Mouse (Mus musculus) lung, adult 2 months (tissue): ENCODE measurements around the gene Hspb8. TPM values are rescaled to one million over a fixed set of nuclear protein-coding genes. Genes with fewer than 3 reads are reported as not detected.
A peak's percentile ranks its signal among the peaks of the same experiment; 100 is the strongest.

Source experiments
- DNase-seq: peaks from one replicate; pipeline ENCODE4 v3.0.0; 2022
- H3K4me1 ChIP-seq: fragments of 200-500 bp; 2 replicates; pipeline ENCODE4 v1.6.1; 2011; ENCODE audit warnings: low read length; ENCODE audit not compliant: control insufficient read depth, insufficient read depth
- H3K4me3 ChIP-seq: fragments of 200-500 bp; replicated peaks from 2 replicates; pipeline ENCODE3; 2011; ENCODE audit warnings: low read depth, mild to moderate bottlenecking, control low read depth, low read length; ENCODE audit errors: extremely low read depth
- CTCF ChIP-seq: fragments of 200-500 bp; IDR thresholded peaks from 2 replicates; pipeline ENCODE4 v1.5.1; 2011; ENCODE audit warnings: mild to moderate bottlenecking, low read length, control low read depth; ENCODE audit not compliant: insufficient read depth
- POLR2A ChIP-seq: fragments of 200-500 bp; IDR thresholded peaks from 2 replicates; pipeline ENCODE4 v1.6.1; 2011; ENCODE audit warnings: low read depth, mild to moderate bottlenecking, control low read depth, low read length, borderline replicate concordance; ENCODE audit errors: extremely low read depth
- WGBS: fragments of 180-500 bp; shearing (Covaris S2); methylation state at CpG from one replicate; pipeline ENCODE4 v1.1.7; 2018; 5-methylcytosine and 5-hydroxymethylcytosine counted together
- polyA plus RNA-seq: library from polyadenylated mRNA; depleted of rRNA; stranded (reverse); fragments of >200 nt; gene quantifications from 2 replicates; pipeline ENCODE4 v1.2.3, GENCODE M21; 2012

The Hspb8 gene
- polyA plus RNA-seq, 1 experiment = 72.4 TPM

DNA sequence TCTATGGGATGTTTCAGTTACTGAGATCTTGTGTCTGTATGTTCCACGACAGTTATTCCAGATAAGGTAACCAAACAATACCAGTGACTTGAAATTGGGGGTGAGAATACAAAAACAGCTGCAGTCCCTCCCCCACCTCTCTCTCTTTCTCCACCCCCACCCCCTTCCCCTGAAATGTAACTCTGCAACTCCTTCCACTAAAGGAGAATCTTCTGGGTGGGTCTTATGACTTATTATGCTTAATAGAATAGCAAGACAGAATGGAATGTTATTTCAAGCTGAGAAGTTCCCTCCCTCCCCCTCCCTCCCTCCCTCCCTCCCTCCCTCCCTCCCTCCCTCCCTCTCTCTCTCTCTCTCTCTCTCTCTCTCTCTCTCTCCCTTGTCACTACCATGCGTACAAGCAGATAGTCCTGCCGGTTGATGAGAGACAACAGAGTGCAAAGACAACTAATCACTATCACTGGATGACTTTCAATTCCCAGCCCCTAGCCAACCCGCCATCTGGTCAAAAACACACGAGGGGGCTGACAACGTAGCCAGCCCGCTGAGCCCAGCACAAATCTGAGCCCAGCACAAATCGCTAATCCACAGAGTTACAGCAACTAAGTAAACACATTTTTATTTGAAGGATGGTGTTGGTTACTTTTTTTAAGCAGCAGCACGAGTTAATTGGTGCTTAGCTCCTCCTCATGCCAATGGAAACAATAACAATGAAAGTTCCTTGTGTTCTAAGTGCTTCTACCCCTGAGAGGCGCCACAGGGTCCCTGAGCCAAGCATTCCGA is 25.9 kb upstream of the Hspb8 start:
- WGBS = 5% methylated on average over 10 of the region's 11 CpGs
- Histone ChIP-seq H3K4me3 (no peak overlapping the region), H3K4me1 (no peaks in the 10 kb centered on the region; the same call in 1 of the 2 replicates)
- TF ChIP-seq CTCF (no peak), POLR2A (no peak)
- no peak for DNase-seq

DNA sequence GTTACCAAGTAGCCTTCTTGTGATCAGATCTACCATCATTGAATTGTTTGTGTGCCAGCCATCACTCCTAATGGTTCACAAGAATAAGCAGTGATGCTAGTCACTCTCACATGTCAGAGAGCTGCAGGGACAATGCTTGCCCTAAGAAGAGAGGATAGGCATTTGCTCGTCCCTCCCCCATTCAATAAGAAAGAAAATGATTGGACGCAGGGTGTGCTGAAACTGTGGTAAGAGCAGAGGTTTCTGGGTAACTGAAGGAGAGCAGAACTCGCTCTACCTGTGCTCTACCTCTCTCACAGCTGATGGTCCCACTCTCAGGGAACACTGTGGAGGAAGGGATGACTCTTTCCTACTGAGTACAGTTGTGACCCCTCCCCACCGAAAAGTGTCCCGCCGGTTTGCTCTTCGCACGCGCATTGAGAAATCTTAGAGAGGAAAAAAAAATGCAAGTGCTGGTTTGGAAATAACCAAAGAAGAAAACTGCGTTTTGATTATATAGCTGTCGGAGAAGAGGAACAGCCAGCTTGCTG is 25.2 kb upstream of the Hspb8 start:
- Histone ChIP-seq H3K4me1 (no peaks in the 10 kb centered on the region; the same call in 1 of the 2 replicates), H3K4me3 (peak overlapping the region; percentile 10)
- DNase-seq = no peak
- TF ChIP-seq POLR2A = no peak
- TF ChIP-seq CTCF = no peak
- 25% methylated on average over 11 of the region's 11 CpGs for WGBS

DNA sequence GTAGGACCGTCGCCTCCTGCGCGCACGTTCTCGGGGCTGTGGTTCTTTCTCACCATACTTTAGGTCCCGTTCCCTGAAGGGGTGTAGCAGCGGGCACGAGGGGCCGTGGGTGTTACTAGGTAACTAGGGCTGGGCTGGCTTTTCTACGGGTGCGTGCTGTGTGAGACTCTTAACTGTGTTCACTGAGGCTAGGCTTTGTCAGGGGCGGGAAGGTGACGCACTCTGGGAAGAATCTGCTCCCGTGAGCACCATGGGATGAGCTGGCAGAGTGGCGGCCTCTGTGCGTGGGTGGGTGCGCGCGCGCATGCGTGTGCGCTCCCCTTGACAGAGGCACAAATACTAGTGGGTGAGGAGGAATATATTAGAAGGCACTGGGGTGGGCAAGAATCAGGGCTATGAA is 23.9 kb upstream of the Hspb8 start:
- whole genome bisulfite sequencing = 61% methylated on average over 23 of the region's 23 CpGs
- DNase-seq = no peak
- H3K4me3 ChIP-seq = no peak overlapping the region
- H3K4me1 ChIP-seq = no peaks in the 10 kb centered on the region; the same call in 1 of the 2 replicates
- TF ChIP-seq POLR2A (no peak), CTCF (no peak)

DNA sequence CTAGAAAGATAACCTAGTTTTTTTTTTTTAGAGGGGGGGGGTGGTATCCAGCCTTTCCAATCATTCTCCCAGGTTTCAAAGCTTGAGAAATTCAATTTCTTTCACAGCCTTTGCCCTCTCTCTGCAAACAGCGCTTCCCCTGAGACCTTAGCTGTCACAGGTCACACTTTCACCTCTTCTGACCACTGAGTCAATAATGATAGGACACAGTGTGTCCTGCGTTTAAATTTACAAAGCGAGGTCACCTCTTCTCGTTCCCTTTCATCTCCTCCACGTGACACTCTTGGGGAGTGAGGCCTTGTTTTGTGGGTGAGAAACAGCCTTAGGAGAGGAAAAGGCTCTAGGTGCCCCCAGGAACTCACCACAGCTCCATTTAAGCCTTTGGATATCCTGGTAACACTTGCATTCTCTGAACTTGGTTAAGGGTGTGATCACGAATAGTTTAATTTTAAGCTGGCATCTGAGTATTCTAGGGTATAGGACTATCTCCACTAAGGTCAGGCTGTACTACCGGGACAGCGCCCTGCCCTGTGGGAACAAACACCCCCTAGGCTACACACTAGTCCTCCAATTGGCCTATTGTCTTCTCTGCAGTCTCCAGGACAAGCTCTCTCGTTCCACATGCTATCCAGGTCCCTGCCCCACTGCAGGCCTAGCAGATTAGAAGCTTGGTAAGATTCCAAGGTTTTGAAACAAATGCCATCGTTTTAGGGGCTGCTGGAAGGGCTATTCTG is 23.1 kb upstream of the Hspb8 start:
- WGBS = 53% methylated on average over 10 of the region's 10 CpGs
- DNase-seq = no peak
- TF ChIP-seq CTCF (no peak), POLR2A (no peak)
- no peaks in the 10 kb centered on the region; the same call in 1 of the 2 replicates for H3K4me1 ChIP-seq
- no peak overlapping the region for H3K4me3 ChIP-seq

DNA sequence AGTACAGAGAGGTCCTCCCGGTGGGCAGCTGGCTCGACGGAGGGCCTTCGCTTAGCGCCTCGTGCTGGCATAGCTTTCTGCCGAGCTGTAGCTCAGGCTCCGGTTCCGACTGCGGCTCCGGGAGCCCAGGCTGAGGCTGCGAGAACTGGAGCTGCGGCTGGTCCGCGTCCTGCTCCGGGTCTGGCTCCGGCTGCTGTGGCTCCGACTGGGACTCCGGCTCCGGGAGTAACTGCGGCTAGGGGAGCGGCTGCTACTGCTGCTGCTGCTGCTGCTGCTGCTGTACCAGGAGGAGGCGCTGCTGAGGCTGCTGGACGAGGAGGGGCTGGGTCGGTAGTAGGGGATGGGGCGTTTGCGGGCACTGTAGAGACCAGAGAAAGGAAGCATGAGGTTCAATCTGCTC is 21.9 kb upstream of the Hspb8 start:
- DNase-seq = no peak
- no peak for TF ChIP-seq CTCF
- no peak for TF ChIP-seq POLR2A
- H3K4me3 ChIP-seq = no peak overlapping the region
- H3K4me1 ChIP-seq = no peaks in the 10 kb centered on the region; the same call in 1 of the 2 replicates
- 74% methylated on average over 27 of the region's 27 CpGs for WGBS

DNA sequence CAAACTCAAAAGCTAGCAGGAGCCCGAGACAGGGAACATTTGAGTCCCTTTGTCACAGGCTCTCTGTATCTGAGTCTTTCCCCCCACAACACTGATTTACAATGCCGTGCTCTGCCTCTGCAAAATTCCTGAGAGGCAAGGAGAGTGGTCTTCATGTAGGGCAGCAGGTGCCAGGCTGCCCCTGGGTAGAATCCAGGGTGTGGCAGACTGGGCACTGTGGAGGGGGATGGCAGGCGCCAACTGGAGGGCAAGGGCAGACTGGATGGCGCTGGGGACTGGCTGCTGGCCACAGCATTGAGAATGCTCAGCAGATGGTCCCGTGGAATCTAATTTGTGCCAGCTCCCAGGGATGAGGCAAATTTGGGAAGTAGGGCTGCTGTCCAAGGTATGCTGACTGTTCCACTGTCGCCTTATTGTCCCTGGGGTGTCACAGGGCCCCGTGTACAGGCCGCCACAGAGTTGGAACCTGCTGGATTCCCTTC is 20.8 kb upstream of the Hspb8 start:
- WGBS = 79% methylated on average over 8 of the region's 8 CpGs
- no peak for DNase-seq
- Histone ChIP-seq H3K4me3 (no peak overlapping the region), H3K4me1 (no peaks in the 10 kb centered on the region)
- TF ChIP-seq CTCF (no peak), POLR2A (no peak)

DNA sequence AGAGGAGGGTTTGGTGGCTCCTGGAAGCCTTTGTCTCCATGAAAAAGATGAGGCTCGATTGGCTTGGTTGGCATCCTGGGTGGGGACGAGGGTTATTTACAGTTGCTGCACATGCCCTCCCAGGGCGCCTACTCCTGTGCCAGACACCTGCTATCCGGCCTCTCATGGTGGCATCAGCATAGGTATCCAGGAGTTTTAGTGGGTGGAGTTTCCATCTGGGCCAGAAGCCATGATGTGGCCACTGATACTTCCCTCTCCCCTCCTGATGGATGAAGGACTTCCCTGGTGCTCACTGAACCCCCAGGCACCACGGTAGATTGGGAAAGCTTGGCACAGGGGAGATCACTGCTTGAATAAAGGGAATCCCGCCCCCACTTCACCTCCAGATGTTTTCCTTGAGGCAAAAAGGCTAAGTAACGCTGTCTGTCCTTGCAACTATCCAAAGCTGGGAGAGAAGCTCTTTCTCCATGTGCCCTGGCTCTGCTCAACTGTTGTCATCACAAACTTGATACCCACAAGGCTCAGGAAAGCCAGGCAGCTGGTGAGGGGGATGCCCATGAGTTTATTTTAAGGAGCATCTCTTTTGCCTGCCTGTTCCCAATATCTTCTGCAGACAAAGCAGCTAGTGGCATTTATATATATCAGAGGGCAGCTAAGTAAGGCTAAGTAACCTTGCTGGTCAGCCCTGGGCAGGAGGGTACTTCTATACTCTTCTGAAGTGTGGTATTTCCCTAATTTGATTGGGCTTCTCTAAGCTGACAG is 20.2 kb upstream of the Hspb8 start:
- TF ChIP-seq POLR2A = no peak
- no peak for TF ChIP-seq CTCF
- 74% methylated on average over 7 of the region's 7 CpGs for WGBS
- DNase-seq = no peak
- no peak overlapping the region for H3K4me3 ChIP-seq
- H3K4me1 ChIP-seq = no peaks in the 10 kb centered on the region

DNA sequence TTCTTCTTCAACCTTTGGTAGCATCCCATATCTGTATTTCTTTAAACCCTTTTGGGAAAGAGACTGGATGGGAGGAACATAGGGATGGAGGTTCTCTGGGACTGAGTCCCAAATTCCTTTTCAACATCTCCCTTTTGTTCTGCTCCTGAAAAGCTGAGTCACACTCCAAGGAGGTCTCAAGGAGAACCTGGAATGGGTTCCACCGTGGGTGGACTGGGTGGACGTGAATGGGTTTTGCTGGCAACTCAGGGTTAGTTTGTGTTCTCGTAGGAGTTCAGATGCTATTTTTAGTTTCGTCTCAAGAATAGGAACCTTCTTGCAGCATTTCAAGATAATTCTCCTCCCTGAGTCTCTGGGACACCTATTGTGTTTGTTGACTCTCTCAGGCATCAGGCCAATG is 17.6 kb upstream of the Hspb8 start:
- WGBS = 29% methylated on average over 4 of the region's 4 CpGs
- TF ChIP-seq CTCF = no peak
- TF ChIP-seq POLR2A = no peak
- Histone ChIP-seq H3K4me1 (no peaks in the 10 kb centered on the region), H3K4me3 (no peak overlapping the region)
- DNase-seq = no peak

DNA sequence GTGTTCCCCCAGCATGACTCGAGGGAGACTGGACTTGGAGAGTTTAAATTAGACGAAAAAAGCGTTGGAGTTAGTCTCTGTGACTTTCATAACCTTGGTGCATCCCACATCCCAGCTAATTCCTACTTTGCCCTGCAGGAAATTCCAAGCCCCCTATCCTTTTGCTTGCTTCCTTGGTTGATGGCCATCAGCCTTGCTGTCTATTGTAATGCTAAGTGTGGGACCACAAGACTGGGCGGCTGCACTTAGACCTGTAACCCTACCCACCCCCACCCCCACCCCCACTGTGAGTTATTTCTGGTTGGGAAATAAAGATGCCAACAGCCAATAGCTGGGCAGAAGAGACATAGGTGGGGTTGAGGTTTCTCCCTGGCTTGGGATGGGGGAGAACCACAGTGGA is 15.7 kb upstream of the Hspb8 start:
- TF ChIP-seq CTCF (no peak), POLR2A (no peak)
- no peak for DNase-seq
- Histone ChIP-seq H3K4me1 (no peaks in the 10 kb centered on the region), H3K4me3 (no peak overlapping the region)
- WGBS = 55% methylated on average over 4 of the region's 4 CpGs
